Mouse (Mus musculus): ENCODE data around the gene Serpinf2. TPM values are rescaled to one million over a fixed set of nuclear protein-coding genes. Genes with fewer than 3 reads are reported as not detected.

Gene Serpinf2
- polyA plus RNA-seq, 1 experiment, result 0.06 TPM

- Histone ChIP-seq H3K79me2 (ENCODE audit: control insufficient read depth, insufficient read depth) (no peaks in the 10 kb centered on the region), H3K36me3 (ENCODE audit: control insufficient read depth, insufficient read depth) (no peaks in the 10 kb centered on the region), H3K4me2 (ENCODE audit: low read depth) (peak overlapping the region; percentile 80), H3ac (ENCODE audit: control insufficient read depth, insufficient read length) (no peak overlapping the region), H3K4me3 (no peak overlapping the region), H3K27me3 (ENCODE audit: control insufficient read depth, insufficient read depth, insufficient read length) (no peaks in the 10 kb centered on the region)
- TF ChIP-seq POLR2AphosphoS2 (IDR thresholded peaks at IDR 0.05; ENCODE audit: insufficient read length, low read depth) (no peak), USF1 (IDR thresholded peaks at IDR 0.05; ENCODE audit: low read depth) (no peak), POLR2A (IDR thresholded peaks at IDR 0.05; ENCODE audit: insufficient read length, low read depth) (no peak), TCF12 (IDR thresholded peaks at IDR 0.05; ENCODE audit: insufficient read depth, poor library complexity, severe bottlenecking) (no peak), MYOG (IDR thresholded peaks at IDR 0.05; ENCODE audit: control insufficient read depth in 1 of 3, insufficient read depth in 1 of 3, insufficient read length in 2 of 3, low read depth in 2 of 3) (no peak)
Observed at GRCm38 (mm10) chr11:75403301-75404052, 35.9 kb downstream of the Serpinf2 start.

- Histone ChIP-seq H3K36me3 (ENCODE audit: control insufficient read depth, insufficient read depth) (no peaks in the 10 kb centered on the region), H3K79me2 (ENCODE audit: control insufficient read depth, insufficient read depth) (no peaks in the 10 kb centered on the region), H3K4me3 (no peak overlapping the region), H3K4me2 (ENCODE audit: low read depth) (peak overlapping the region; percentile 80), H3ac (ENCODE audit: control insufficient read depth, insufficient read length) (no peak overlapping the region), H3K27me3 (ENCODE audit: control insufficient read depth, insufficient read depth, insufficient read length) (no peaks in the 10 kb centered on the region)
- TF ChIP-seq SRF (IDR thresholded peaks at IDR 0.05; ENCODE audit: control insufficient read depth, insufficient read length, low read depth) (no peak), USF1 (IDR thresholded peaks at IDR 0.05; ENCODE audit: low read depth) (no peak), TCF3 (IDR thresholded peaks at IDR 0.05; ENCODE audit: insufficient read length, low read depth) (no peak), POLR2A (IDR thresholded peaks at IDR 0.05; ENCODE audit: insufficient read length, low read depth) (peak; percentile 46), MYOD1 (IDR thresholded peaks at IDR 0.05; ENCODE audit: control insufficient read depth in 1 of 3, insufficient read length in 2 of 3, low read depth in 2 of 3) (peak; percentile 66 to 84 (median 75)), TCF12 (IDR thresholded peaks at IDR 0.05; ENCODE audit: insufficient read depth, poor library complexity, severe bottlenecking) (peak; percentile 30), MAX (IDR thresholded peaks at IDR 0.05; ENCODE audit: low read depth) (no peak), POLR2AphosphoS2 (IDR thresholded peaks at IDR 0.05; ENCODE audit: insufficient read length, low read depth) (peak; percentile 47), MYOG (IDR thresholded peaks at IDR 0.05; ENCODE audit: control insufficient read depth in 1 of 3, insufficient read depth in 1 of 3, insufficient read length in 2 of 3, low read depth in 2 of 3) (peak in 2 of 3 experiments; percentile 77 to 83), CEBPB (IDR thresholded peaks at IDR 0.05; ENCODE audit: insufficient read depth, poor library complexity, severe bottlenecking) (no peak), REST (IDR thresholded peaks at IDR 0.05; ENCODE audit: insufficient read depth, insufficient read length) (no peak), E2F4 (IDR thresholded peaks at IDR 0.05; ENCODE audit: insufficient read depth) (no peak)
Observed at GRCm38 (mm10) chr11:75402271-75402690, 37.1 kb downstream of the Serpinf2 start.

GRCm38 (mm10) chr11:75400099-75400498 is 39.3 kb downstream of the Serpinf2 start:
- TF ChIP-seq MAX (IDR thresholded peaks at IDR 0.05; ENCODE audit: low read depth), result no peak
- TF ChIP-seq USF1 (IDR thresholded peaks at IDR 0.05; ENCODE audit: low read depth), result peak; percentile 97
- TF ChIP-seq REST (IDR thresholded peaks at IDR 0.05; ENCODE audit: insufficient read depth, insufficient read length), result no peak
- peak; percentile 29 for TF ChIP-seq TCF12 (IDR thresholded peaks at IDR 0.05; ENCODE audit: insufficient read depth, poor library complexity, severe bottlenecking)
- no peak for TF ChIP-seq TCF3 (IDR thresholded peaks at IDR 0.05; ENCODE audit: insufficient read length, low read depth)
- TF ChIP-seq POLR2A (IDR thresholded peaks at IDR 0.05; ENCODE audit: insufficient read length, low read depth), result peak; percentile 67
- TF ChIP-seq MYOG (IDR thresholded peaks at IDR 0.05; ENCODE audit: control insufficient read depth in 1 of 3, insufficient read depth in 1 of 3, insufficient read length in 2 of 3, low read depth in 2 of 3), result peak; percentile 34 to 71 (median 35)
- no peak for TF ChIP-seq CEBPB (IDR thresholded peaks at IDR 0.05; ENCODE audit: insufficient read depth, poor library complexity, severe bottlenecking)
- TF ChIP-seq SRF (IDR thresholded peaks at IDR 0.05; ENCODE audit: control insufficient read depth, insufficient read length, low read depth), result no peak
- TF ChIP-seq E2F4 (IDR thresholded peaks at IDR 0.05; ENCODE audit: insufficient read depth), result no peak
- TF ChIP-seq MYOD1 (IDR thresholded peaks at IDR 0.05; ENCODE audit: control insufficient read depth in 1 of 3, insufficient read length in 2 of 3, low read depth in 2 of 3), result peak; percentile 79 to 87 (median 84)
- peak; percentile 70 for TF ChIP-seq POLR2AphosphoS2 (IDR thresholded peaks at IDR 0.05; ENCODE audit: insufficient read length, low read depth)
- H3K79me2 ChIP-seq (ENCODE audit: control insufficient read depth, insufficient read depth), result no peaks in the 10 kb centered on the region
- no peak overlapping the region for H3ac ChIP-seq (ENCODE audit: control insufficient read depth, insufficient read length)
- no peaks in the 10 kb centered on the region for H3K36me3 ChIP-seq (ENCODE audit: control insufficient read depth, insufficient read depth)
- no peaks in the 10 kb centered on the region for H3K27me3 ChIP-seq (ENCODE audit: control insufficient read depth, insufficient read depth, insufficient read length)
- H3K4me3 ChIP-seq, result peak overlapping the region; percentile 6
- H3K4me2 ChIP-seq (ENCODE audit: low read depth), result peak overlapping the region; percentile 96

- peak in 2 of 3 experiments; percentile 73 to 83 for TF ChIP-seq MYOD1 (IDR thresholded peaks at IDR 0.05; ENCODE audit: control insufficient read depth in 1 of 3, insufficient read length in 2 of 3, low read depth in 2 of 3)
- TF ChIP-seq TCF12 (IDR thresholded peaks at IDR 0.05; ENCODE audit: insufficient read depth, poor library complexity, severe bottlenecking), result peak; percentile 47
- no peak for TF ChIP-seq USF1 (IDR thresholded peaks at IDR 0.05; ENCODE audit: low read depth)
- TF ChIP-seq POLR2AphosphoS2 (IDR thresholded peaks at IDR 0.05; ENCODE audit: insufficient read length, low read depth), result peak; percentile 47
- TF ChIP-seq CEBPB (IDR thresholded peaks at IDR 0.05; ENCODE audit: insufficient read depth, poor library complexity, severe bottlenecking), result no peak
- TF ChIP-seq MAX (IDR thresholded peaks at IDR 0.05; ENCODE audit: low read depth), result no peak
- peak; percentile 50 for TF ChIP-seq POLR2A (IDR thresholded peaks at IDR 0.05; ENCODE audit: insufficient read length, low read depth)
- TF ChIP-seq MYOG (IDR thresholded peaks at IDR 0.05; ENCODE audit: control insufficient read depth in 1 of 3, insufficient read depth in 1 of 3, insufficient read length in 2 of 3, low read depth in 2 of 3), result peak in 2 of 3 experiments; percentile 44 to 46
- TF ChIP-seq E2F4 (IDR thresholded peaks at IDR 0.05; ENCODE audit: insufficient read depth), result no peak
- no peak for TF ChIP-seq TCF3 (IDR thresholded peaks at IDR 0.05; ENCODE audit: insufficient read length, low read depth)
- no peak for TF ChIP-seq REST (IDR thresholded peaks at IDR 0.05; ENCODE audit: insufficient read depth, insufficient read length)
- peak; percentile 23 for TF ChIP-seq SRF (IDR thresholded peaks at IDR 0.05; ENCODE audit: control insufficient read depth, insufficient read length, low read depth)
- H3K4me2 ChIP-seq (ENCODE audit: low read depth), result peak overlapping the region; percentile 96
- H3K79me2 ChIP-seq (ENCODE audit: control insufficient read depth, insufficient read depth), result no peaks in the 10 kb centered on the region
- H3K27me3 ChIP-seq (ENCODE audit: control insufficient read depth, insufficient read depth, insufficient read length), result no peaks in the 10 kb centered on the region
- H3ac ChIP-seq (ENCODE audit: control insufficient read depth, insufficient read length), result no peak overlapping the region
- peak overlapping the region; percentile 6 for H3K4me3 ChIP-seq
- no peaks in the 10 kb centered on the region for H3K36me3 ChIP-seq (ENCODE audit: control insufficient read depth, insufficient read depth)
Observed at GRCm38 (mm10) chr11:75399411-75399841, 40.0 kb downstream of the Serpinf2 start.
